Mouse (Mus musculus) heart, postnatal 10 days (tissue): ENCODE results near the gene Ciz1. TPM values are rescaled to one million over a fixed set of nuclear protein-coding genes. Genes with fewer than 3 reads are reported as not detected.

ENCODE experiments used
- DNase-seq, 2 experiments: peaks; one replicate each; pipeline ENCODE4 v3.0.0; 2021
- intact Hi-C: fragments of 180-260 bp; cut with DNase I; formaldehyde crosslinking; loops from one replicate; pipeline ENCODE4 v1.15.1; 2025
- total RNA-seq, 2 experiments: library from RNA; stranded (reverse); gene quantifications; 2 replicates each; pipeline ENCODE4 v1.2.3; 2021

The Ciz1 gene
- total RNA-seq, 2 experiments from 2014 or later: 37.4 to 39.3 TPM

DNA sequence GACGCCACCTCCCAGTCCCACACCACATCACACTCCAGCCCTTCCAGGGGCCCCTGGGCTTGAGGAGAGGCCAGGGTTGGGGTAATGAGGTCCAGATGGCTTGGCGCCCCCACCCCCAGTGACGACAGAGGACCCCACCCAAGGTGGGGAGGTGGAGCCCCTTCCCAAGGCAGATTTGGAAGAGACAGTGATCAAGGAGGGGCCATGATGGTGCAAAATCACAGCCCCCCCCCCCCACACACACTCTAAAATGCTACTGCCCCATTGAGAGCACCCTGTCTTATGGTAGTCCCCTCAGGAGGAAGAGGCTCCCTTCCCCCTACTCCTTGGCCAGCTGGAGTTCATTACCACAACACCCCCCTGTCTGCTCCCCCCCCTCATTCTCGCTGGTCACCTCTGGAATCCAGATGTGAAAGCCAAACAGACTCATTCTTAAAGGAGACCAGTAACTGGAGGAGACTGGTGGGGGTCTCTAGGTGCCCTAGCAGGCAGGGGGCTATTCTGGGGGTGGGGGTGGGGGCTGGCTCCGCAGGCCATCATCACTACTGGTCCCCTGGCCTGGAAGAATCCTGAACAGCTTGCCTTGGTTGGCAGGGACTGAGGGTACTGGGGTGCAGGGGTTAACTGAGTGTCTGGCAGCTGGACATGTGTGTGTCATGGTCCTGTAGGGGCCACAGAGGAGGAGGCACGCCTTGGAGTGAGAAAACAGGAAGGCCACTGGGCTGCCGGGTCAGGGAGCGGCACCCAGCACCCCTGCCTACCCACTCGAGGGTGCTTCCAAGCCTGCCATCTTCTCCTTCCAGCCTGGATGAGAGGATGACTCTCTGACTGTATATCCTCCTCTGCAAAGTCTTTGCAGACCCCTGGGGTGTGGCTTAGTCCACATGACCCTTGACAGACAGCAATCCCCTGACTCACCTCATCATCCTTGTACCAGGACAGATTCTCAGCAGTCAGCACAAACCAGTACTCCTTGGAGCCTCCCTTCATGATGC, 32.2 kb upstream of the Ciz1 start:
- DNase-seq: peak; percentile 60 to 67
- intact Hi-C loops: no loop called here

GRCm38 (mm10) chr2:32320721-32321120, 31.4 kb upstream of the Ciz1 start:
- intact Hi-C loops: no loop called here
- DNase-seq: no peak

DNA sequence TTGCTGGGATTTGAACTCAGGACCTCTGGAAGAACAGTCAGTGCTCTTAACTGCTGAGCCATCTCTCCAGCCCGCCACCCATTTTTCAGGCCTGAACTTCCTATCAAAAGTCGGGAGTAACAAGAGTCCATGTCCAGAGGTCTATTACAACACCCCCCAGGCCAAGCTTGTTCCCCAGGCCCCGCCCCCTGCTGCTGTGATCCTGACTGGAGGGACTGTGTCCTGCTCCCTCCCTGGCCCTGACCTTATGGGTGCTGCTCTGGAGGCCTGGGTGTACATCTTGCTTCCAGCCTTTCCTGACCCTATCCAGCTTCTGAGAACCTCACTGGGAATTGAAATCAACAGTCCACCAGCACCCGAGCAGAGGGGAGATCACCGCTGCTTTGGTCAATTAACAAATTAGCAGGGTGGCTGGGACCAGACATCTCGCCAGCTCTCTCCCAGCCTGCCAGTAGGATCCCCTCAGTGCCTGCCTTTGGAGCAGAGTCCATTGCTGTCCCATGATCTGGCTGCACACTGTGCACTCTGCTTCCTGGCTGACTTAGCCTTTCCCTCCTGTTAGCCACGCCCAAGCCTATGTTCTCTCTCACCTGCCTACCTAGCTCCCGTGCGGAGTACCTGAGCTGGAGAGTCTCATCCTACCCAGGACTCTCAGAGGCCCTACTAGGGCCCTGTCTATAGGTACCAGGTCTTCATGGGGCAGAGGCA, 30.4 kb upstream of the Ciz1 start:
- intact Hi-C loops: no loop called here
- peak in 1 of 2 experiments; percentile 15 for DNase-seq

DNA sequence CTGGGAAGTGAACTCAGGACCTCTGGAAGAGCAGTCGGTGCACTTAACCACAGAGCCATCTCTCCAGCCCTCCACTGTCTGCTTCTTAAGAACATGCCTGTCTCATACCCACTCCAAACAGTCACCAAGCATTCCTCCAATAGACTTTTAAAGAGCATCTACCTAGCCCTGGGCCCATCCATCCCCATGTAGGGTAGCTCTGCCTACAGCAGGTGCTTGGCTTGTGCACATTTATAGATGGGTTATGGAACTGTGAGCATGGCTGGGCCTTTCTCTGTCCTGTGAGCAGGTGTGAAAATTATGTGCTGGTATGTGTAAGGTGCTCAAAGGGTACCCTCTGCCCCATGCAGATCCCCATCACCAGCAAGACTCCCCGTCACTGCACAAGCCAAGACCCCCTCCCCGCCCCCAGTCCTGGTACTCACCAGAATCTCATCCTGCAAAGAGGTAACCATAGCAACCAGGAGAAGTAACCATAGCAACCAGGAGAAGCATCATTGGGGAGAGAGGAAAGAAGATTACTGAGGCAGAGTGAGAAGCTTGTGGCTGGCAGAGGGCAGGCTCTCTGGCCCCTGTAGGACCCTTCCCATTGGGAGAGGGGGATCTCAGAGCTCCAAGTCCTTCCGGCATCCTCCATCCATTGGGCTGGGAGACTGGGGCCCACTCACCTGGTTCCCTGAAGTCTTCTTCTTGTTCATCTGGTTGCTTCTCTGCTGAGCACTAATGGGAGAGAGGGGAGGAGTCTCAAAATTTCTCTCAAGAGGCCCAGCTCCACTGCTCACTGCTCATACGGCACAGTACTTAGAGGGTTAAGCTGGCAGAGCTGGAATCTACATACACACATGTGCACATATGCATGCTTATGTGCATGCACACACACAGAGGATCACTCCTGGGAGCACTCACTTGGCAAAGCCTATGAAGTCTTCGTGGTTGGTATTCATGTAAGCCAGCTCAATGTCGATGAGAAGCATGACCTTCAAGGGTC, 29.1 kb upstream of the Ciz1 start:
- intact Hi-C loops: no loop called here

GRCm38 (mm10) chr2:32324322-32324721, 27.8 kb upstream of the Ciz1 start:
- DNase-seq: no peak

More for the DNA sequence above, 29.1 kb upstream of the Ciz1 start:
- DNase-seq: no peak

GRCm38 (mm10) chr2:32325342-32325741, 26.8 kb upstream of the Ciz1 start:
- intact Hi-C loops: no loop called here
- DNase-seq: no peak

More at GRCm38 (mm10) chr2:32324322-32324721, 27.8 kb upstream of the Ciz1 start:
- intact Hi-C loops: no loop called here

GRCm38 (mm10) chr2:32327200-32327599, 24.9 kb upstream of the Ciz1 start:
- intact Hi-C loops: no loop called here
- DNase-seq: no peak

DNA sequence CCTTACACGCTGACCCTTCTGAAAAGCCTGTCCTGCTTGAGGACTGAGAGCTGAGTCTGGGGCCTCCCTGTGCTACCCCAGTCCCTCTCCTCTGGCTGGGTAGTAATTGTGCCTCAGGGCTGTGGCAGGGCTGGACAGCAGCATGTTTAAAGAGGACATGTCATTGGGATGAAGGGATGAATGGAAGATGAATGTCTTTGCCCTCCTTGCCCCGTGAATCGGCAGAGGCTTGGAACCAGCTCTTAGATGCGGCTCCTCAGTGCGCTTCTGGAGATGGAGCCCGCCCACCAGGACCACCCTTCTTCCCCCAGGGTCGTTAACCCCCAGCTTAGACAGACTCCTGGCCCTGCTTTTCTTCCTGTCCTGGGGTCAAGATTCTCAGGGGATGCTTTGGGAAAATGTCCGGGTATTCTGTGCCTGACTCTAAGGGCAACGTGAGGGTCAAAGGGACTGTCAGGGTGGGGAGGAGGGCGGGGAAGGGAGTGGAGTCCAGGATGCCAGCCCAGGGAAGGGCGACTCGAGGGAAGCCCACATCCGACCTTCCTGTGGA, 23.1 kb upstream of the Ciz1 start:
- DNase-seq: no peak
- intact Hi-C loops: no loop called here

DNA sequence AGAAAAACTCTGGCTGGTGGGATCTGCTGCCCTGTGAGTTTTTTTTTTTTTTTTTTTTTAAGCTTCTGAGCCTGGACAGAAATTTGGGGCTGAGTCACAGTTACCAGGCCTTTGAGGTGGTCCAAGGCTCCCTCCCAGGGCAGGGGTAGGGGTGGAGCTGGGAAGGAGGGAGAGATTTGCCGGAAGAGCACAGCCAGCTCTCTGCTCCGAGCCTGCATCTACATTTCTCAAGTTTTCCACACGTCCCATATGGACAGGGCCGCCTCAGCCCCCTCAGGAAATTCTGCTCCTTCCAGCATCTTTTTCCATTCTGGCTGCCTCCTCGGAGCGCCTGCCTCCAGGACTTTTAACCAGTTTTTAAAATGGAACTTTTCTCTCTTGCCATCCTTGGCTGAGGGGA, 22.6 kb upstream of the Ciz1 start:
- intact Hi-C loops: no loop called here
- DNase-seq: no peak

DNA sequence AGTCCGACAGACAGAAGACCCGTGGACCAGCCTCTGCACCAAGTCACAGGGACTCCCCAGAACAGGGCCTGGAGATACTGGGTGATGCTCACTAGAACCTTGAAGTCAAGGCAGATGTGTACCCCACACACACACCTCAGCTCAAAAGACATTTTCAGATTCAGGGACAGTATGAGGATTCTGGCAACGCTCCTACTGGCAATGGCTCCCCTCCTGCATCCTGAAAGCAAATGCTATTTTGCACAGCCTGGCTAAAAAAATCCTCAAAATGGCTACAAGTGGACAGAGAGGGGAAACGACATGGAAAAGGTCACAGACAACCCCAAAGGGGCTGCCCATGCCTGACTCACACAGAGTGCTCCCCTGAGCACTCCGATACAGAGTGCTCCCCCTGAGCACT, 20.0 kb upstream of the Ciz1 start:
- no peak for DNase-seq
- intact Hi-C loops: no loop called here

DNA sequence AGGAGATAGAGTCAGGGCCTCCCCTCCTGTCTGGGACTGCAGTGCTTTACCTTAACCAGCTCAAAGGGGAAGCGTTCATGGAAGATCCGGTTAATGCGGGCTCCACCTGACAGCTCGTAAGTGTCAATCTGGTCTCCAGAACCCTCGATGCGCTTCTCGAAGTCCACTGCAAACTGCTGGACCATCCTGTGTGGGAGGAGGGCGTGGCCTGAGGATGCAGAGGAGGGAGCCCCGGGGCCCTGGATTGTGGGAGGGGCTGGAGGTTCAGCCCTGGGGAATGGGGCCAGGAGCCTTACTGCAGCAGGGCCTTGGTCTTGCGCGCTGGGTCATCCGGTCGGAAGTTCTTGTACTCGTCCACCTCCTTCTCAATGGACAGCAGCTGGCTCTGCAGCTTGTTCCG, 16.2 kb upstream of the Ciz1 start:
- intact Hi-C loops: no loop called here
- no peak for DNase-seq

DNA sequence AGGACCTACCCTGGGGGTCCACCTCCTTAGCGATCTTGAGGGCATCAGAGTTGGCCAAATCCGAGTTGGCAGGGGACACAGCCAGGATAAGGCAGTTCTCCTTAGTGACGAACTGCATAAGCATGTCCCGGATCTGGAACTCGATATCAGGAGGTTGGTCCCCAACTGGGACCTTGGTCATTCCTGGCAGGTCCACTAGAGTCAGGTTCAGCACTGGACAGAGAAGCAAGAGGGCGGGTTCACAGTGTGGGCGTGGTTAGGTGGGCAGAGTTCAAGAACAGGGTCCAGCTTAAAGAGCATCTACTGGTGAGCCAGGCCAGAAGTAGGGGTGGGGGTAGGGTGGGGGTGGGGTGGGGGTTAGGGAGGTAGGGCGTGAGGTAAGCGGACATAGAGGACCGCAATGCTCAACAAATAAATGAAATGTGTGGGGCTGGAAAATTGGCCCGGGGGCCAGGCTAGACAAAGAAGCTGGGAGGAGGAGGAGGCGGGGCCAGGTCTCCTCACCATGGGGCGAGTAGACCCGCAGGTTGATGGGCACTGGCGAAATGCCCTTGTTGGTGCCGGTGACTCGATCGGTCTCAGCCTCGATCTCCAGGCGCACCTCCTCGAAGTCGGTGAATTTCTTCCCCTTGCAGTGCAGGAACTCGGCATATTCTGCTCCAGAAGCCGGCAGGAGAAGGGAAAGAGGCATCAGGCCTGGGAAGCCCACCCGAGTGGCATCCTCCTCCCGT, 12.1 kb upstream of the Ciz1 start:
- DNase-seq: no peak
- intact Hi-C loops: no loop called here

DNA sequence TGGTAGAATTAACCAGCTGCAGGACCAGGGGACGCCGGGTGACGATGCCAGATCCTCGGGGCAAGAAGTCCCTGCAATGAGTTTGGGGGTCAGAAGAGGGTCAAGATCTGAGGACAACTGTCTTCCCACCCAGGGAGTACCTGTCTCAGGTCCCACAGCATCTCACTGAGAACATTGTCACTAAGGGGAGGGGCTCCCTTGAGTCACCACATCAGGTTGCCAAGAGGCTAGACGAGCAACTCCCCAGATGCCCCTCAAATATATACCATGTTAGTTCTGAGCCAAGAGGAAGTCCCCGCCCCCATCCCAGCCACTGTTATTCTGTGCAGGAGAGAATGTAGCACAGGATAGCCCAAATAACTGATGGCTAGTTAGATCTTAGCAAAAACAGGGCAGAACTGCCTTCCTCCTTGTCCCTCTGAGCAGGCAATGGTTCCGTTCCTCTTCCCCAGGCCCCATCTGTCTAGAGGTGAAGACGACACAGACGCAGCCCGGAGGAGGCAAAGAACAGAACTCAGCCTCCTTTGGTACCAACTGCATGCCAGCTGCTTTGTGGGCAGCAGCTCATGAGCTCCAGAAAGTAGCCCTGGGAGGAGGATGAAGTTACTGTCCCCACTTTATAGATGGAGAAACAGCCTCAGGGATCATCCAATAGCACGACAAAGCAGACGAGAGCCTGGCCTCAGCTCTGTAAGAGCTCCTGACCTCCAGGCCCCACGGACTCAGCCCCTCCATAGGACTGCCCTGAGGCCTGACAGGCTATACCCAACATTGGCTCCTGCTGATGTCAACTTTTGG, 11.1 kb upstream of the Ciz1 start:
- DNase-seq: no peak
- intact Hi-C loops: no loop called here

DNA sequence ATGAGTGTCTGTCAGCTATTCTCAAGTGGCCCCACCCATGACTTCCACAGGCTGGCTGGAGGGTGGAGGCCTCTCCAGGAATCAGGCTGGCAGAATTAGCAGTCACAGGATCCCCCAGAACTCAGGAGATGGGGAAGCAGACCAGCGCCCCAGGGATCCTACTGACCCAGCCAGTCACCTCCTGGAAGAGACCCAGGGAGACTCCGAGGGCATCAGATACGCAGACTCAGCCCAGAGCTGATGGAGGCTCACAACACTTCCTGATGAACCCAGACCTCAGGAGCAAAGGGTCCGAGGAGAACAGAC, 10.5 kb upstream of the Ciz1 start:
- intact Hi-C loops: no loop called here
- DNase-seq: no peak

DNA sequence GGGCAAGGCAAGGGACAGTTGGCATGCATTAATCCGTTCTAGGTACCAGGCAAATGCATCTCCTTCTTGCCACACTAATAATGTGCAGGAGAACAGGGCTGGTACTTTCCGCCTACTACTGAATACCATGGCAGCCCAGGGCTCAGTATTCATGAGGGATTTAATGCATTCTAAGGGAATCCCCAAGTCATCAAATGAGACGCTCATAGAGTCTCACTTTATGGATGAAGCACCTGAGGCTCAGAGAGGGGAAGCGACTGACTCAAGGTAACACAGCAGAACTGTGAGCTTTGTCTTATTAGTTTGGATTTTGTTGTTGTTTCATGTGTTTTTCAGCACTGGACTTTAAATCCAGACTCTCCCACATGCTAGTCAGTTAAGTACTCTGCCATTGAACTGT, 10.1 kb upstream of the Ciz1 start:
- intact Hi-C loops: no loop called here
- no peak for DNase-seq

DNA sequence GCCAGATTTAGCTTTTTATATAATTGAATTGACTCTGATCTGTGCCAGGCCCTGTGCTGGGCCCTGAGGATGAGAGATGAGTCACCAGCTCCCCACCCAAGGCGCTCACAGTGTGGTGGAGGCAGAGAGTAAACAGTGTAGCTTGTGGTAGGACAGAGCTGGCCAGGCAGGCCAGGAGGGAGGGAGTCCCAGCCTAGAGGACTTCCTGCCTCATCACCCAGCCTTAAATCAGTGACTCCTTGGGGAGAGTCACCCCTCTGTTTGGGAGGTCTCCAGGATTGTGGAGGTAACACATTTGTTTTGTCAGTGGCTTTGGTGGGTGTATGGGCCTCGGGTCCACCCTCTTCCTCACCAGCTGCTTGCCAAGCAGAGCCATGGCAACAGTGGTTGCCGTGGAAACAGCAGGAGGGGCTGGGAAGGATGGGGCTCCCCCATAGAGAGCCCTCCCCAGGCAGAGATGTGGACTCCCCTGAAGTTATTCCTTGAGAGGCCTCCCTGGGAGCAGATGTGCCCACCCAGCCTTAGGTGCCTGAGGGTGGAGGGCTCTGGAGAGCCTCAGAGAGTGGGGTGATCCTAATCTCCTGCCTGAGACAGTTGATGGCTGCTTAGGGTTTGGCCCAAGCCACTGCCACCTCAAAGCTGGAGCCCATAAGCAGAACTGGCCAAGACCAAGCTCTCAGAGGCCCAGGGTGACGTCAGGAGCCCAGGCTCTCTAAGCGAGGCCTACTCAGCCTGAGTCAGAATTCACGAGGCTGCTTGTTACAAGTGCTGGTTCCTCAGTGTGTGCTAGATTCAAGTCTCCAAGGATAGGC, 9.4 kb upstream of the Ciz1 start:
- peak; percentile 51 to 53 for DNase-seq
- intact Hi-C loops: no loop called here

DNA sequence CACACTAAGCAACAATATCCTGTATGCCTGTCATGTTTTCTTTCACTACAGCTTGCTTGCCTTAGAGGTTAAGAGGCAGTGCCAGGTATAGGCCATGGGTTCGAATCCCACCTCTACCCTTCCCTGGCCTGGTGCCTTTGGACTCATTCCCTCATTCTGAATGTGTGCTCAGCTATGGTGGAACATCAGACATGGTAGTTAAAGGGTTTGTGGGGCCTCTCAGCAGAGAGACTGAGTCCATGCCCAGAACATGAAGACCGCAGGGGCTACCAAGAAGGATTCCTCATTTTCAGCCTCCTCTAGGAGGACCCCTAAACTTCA, 8.8 kb upstream of the Ciz1 start:
- intact Hi-C loops: no loop called here
- no peak for DNase-seq

GRCm38 (mm10) chr2:32344056-32344455, 8.1 kb upstream of the Ciz1 start:
- no peak for DNase-seq
- intact Hi-C loops: no loop called here
